Mouse (Mus musculus) liver, embryonic 14.5 days (tissue): ENCODE results near the gene Pole2.

Source experiments
- CTCF ChIP-seq: IDR thresholded peaks from 2 replicates; pipeline ENCODE4 v1.5.1; 2016; ENCODE audit warnings: antibody characterized with exemption, low read depth, control low read depth
- EP300 ChIP-seq: IDR thresholded peaks from 2 replicates; pipeline ENCODE4 v1.6.1; 2016; ENCODE audit warnings: antibody characterized with exemption, low read depth

DNA sequence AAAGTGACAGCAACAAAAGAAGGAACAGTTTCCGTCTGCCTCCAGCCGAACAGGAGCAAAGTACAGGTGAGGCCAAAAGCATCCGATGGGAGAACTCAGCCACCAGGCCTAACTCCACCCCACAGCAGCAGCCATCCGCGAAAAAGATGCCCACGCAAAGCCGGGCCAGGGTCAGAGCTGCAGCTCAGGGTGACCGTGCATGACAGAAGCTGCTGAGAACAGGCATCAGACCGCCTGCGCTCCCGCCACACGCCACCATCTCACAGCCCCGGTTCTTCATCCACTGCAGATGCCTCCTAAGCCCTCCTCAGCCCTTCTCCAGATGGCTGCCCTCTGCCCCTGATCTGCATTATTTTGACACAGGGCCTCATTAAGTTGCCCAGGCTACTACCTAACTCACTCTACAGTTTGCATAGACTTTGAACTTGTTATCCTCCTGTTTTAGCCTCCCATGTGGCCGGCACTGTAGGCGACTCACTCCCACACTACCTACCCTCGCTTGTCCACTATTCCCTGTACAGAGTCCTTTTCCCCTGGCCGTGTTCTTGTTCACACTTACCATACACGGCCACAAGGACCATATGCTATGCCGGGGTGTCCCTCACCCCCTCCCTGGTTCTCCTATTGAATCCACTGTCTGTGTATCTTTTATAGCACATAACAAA, 7.2 kb downstream of the Pole2 start:
- no peak for TF ChIP-seq CTCF
- TF ChIP-seq EP300 = no peak
